Mouse (Mus musculus): ENCODE measurements at regions not wholly inside any gene's neighbourhood (a gene's known extent, or its start where the extent isn't known, plus 50 kb on each side); places are given as distances from the start of the nearest gene placed in this dataset.
A peak's percentile ranks its signal among the peaks of the same experiment; 100 is the strongest.

DNA sequence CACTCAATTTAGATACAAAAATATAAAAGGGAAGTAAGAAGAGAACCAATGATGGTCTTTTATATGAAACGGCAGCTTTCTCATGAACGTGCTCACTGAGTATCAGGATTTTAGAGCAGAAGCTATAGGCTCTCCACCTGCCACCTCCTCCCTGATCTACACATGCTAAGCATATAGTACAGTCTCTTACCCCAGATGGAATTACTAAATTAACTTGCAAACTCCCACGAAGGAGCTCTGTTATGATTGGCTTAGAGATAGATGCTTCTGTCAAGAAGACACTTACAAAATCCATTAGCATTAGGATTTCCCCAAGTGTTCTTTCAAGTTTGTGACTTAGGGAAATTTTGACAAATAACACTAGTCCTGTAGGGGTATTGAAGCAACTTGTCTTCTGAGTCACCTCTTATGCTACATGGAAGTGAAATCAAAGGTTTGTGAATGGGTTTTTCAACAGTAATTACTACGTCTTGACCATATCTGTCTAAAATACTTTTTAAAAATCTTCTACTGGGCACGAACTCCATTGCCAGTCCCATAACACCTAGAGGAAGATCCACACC, 60.6 kb downstream of the Crygs start:
- no peak for DNase-seq

DNA sequence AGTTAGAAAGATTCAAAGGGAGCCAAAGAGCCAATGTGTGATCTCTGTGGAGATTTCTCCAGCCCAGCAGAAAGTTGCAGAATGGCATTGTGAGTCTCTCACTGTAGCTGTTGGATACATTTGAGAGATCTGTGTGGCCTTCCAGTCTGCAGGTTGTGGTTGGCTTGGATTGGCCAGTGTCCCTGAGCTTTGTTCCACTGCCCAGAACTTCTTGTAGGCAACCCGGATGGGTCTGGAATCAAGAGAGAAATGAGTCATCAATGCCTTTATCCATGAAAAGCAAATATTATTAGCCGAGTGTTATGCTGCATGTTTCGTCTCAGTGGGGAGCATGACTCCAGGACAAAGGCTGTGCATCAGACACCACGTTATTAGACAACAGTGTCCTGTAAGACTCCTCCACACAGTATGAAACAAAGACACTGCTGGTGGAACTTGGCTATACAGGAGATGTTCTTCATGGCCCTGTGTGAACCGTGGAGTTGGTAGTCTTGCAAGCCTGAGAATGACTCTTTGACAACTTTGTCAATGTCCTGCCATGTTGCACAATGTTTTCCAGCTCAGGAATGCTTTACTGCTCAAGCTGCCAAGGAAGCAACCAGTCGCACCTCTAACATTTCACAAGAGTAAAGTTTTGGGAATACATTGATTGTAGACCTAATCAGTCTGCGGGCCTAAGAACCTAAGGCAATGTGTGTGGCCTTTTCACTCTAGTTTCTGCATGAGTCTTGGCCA, 67.1 kb downstream of the Crygs start:
- DNase-seq = no peak

DNA sequence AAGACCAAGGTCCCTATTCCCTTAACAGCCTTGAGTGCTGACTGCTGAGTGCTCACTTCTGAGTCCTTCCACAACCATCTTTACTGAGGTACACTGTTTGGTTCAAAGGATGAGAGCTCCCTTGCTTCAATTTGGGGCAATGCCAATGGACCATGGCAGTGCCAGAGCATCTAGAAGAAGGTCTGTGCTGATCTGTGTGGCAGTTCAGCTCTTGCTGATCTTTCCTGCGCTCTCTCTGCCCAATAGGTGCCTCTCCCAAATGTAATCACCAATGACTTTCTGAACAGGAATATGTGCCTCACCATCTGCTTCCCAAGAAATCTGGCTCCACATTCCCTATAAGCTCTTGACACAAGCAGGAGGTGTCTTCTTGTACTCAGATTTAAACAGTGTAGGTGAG, 67.9 kb downstream of the Crygs start:
- DNase-seq = no peak

DNA sequence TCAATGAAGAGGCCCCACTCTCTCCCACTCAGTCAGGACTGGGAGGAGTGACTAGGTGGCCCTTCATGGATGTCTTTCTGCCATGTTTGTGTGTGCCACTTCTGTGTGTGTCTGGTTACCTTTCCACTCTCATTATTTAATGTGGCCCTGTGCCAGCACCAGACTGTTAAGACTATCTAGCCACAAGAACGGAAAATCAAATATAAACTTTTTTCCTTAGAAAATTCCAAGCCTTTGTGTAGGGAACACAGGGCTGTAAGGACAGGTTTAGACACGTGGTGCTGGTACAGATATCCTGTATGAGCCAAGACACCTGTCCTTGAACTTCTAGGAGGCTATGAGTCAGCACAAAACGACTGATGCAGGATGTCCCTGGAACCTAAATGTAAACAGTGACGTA, 69.9 kb downstream of the Crygs start:
- no peak for DNase-seq

DNA sequence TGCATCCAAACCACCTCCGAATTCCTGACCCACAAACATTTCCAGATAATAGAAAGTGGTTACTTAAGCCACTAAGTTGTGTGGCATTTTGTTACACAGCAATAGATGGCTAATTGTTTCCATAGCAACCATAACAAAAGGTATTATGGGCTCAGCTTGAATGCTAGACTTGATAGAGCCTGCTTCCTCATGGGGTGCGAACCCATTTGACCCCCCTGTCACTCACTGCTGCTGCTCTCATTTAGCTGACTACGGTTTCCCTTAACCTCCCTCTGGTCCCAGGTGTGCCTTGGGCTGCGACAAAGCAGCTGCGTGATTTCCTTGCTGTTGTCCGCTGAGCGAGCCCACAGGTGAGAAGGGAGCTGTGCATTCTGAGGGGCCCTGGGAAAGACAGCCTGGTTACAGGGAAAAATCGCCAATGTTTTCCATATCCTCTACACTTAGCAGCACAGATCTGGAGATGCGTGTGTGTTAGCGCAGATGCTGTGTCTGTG, 76.8 kb downstream of the Crygs start:
- DNase-seq = no peak

DNA sequence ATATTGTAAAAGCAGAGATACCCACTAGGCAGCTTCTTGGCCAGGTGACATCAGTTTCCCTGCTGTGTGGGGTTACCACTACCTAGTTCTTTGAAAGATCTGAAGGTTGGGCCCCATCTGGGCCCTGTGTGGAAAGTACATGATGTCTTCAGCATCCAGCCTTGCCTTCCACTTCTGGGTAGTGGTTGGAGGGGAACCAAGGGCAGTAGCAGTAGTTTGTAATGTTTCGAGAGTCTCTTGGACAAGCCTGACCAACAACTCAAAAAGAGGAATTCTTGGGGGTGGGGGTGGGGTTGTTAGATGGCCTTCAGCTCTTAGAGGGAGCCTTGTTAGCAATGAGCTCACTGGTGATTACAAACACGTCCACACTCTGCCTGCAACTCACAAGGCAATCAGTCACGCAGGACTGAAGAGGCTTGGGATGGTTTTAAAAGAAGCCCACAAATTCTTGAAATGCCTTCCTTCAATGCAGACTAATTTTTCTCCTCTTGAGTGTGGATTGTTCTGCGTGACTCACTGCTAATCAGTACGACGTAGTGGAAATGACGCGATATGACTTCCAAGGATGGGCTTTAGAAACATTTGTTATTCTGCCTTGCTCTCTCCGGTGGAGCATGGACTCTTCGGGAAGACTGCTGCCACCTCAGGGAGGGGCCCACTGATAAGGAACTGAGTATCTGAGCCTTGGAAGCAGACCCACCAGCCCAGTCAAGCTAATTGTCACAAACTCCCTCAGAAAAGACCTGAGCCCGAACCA, 76.9 kb upstream of the Dgkg start:
- DNase-seq = no peak

DNA sequence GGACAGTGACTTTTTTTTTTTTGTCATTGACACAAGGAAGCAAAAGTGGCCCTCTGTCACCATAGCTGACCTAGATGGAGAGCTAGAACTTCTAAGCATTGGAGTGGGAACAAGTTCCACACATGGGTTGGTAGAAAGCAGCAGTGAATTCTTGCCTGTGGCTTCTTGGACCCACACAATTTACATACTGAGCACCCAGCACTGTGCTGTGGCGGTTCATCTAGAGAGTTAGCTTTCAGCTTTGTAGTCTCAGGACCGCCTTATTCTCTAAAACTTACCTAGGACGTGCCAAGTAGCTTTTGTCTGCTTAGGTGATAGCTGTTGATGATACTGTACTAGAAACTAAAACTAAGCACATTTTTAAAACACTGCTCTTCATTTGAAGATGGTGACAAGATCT, 72.1 kb upstream of the Dgkg start:
- no peak for DNase-seq

DNA sequence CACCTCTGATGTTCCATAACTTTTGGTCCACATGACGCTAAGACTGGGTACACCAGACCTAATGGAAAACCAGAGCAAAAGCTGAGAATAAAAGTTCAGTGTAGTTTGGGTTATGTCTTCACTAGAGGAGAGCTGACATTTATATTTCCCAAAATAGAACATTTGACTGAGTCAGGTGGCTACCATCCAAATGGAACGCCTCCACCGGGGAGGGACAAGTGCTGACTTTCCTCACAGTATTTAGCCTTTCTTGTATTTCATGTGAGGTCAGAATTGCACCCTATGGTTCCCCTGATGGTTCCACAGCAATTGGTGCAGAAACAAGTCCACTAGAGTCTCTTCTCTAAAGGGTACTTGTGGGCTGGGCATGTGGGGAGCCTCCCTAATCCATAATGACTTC, 68.2 kb upstream of the Dgkg start:
- DNase-seq = peak; percentile 26

DNA sequence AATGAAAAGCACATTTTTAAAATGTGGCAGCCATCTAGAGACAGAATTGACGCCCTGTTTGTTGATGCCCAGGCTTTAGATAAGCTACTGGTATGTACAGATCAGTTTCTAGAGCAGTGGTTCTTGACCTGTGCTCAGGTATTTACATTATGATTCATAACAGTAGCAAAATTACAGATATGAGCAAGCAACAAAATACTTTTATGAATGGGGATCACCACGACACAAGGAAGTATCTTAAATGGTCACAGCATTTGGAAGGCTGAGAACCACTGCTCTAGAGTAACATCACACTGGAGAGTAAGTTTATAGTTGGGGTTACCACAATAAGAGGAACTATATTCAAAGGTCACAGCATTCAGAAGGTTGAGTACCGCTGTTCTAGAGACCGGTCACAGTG, 66.3 kb upstream of the Dgkg start:
- no peak for DNase-seq

DNA sequence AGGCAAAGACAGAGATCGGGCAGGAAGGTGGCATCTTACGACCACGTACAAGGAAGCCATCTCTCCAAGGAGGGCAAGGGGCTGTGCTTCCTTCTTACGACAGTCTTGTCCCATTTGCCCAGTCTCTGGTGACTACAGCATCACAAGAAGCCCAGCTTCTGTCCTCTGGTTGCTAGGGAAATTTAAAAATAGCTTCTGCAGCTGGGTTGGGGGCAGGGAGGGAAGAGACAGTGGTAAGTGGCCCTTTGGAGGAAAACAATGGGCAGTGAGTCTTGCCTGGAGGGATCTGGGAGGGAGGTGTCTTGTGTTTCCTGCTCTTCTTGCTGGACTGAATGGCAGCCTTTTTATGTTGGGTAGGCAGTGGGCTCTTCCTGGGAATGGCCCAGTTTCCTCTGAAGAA, 62.8 kb upstream of the Dgkg start:
- no peak for DNase-seq

DNA sequence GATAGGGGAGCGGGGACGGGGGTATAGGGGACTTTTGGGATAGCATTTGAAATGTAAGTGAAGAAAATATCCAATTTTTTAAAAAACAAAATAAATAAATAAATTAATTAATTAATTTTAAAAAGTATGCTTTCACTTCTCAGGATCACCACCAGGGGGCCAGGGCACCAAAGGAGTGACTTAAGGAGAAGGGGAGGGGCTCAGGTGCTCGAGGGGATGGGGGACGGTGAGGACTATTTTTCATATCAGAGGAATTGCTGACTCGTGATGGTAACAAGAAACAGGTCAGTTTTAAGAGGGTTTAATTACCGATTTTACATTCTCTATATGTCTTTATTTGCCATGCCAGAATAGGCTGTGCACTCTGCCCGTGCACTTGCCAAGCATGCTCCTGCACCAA, 62.3 kb upstream of the Dgkg start:
- no peak for DNase-seq

DNA sequence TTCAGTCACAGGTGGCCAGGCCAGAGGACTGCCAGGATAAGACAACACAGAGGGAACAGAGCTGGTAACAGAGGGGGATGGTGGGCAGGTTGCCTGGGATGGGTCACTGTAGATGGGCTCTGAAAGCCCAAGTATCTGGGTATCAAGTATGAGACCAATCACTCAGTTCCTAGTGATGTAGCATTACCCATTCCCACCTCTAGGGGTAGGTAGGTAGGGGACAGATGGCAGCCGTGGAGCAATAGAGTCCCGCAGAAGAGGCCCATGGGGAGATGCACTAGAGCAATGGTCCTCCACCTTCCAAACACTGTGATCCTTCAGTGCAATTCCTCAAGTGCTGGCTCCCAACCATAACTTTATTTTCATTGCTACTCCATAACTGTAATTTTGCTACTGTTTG, 60.4 kb upstream of the Dgkg start:
- DNase-seq = no peak

DNA sequence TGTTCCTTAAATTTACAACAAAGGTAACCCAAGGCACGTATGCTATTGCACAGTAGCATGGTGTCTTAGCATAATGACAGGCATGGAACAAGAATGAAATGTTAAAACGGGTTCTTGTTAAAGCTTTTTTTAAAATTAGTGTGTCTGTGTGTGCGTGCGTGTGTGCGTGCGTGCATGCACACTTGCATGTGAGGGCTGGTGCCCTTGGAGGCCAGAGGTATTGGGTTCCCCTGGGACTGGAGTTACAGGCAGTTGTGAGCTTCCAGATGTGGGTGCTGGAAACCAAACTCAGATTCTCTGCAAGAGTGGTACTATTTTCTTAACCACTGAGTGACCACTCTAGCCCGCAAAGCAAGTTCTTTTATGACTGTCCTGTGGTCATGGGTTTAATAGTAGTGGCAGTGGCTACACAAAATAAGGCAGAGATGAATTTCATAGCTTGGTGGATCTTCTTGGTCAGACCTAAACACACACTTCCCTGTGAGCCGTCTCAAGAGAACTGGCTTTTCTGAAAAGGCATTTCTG, 59.3 kb upstream of the Dgkg start:
- no peak for DNase-seq

DNA sequence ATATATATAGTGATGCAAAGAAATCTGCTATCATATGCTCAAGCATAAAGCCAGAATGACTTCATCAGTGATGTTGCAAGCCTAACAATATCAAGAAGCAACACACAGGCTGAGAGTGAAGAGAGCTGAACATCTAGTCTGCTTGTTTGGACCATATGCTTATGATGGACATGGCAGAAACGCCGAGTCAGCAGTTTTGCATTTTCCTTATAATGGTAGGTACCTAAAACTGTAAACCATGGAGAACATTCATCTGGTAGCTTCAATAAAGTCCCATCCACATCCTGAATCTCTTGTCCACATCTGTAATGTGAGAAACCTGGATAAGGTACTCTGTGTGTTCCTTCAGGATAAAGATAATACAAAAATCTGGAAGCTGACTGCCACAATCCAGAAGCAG, 57.3 kb upstream of the Dgkg start:
- DNase-seq = no peak

DNA sequence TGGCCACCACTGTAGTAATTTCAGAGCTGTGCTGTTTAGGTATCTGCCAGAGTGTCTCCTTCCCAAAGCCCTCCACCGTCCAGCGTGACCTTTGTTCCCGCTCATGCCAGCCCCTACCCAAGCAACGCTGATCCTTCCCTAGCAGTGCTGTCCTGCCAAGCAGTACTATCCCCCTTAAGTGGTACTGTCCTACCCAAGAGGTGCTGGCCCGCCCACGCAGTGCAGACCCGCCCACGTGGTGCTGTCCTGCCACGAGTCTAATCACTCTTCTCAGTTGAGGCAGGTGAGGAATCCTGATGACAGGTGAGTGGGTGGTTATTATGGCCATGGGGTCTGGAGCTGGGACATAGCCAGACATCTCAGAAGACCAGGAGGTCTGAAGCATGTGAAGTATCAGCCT, 51.7 kb upstream of the Dgkg start:
- no peak for DNase-seq
